Mouse (Mus musculus) kidney, adult 2 months (tissue): ENCODE measurements at regions not wholly inside any gene's neighbourhood (a gene's known extent, or its start where the extent isn't known, plus 50 kb on each side); places are given as distances from the start of the nearest gene placed in this dataset.

Experiments used
- CTCF ChIP-seq: fragments of 200-500 bp; conservative IDR thresholded peaks from 2 replicates; pipeline ENCODE4 v1.5.1; 2011; ENCODE audit warnings: low read depth, mild to moderate bottlenecking, control low read depth, low read length, moderate library complexity, mixed read lengths; ENCODE audit not compliant: insufficient read depth, insufficient read length
- POLR2A ChIP-seq: fragments of 200-500 bp; IDR thresholded peaks from one replicate; pipeline ENCODE4 v1.6.1; 2011; ENCODE audit warnings: low read depth, low read length, control low read depth

- TF ChIP-seq CTCF (no peak), POLR2A (no peak)
These were observed 157.0 kb upstream of the Pgrmc2 start for GRCm38 (mm10) chr3:41239801-41240200.
